Mouse (Mus musculus) MEL (cell line): ENCODE measurements around the gene AW011738.
A peak's percentile ranks its signal among the peaks of the same experiment; 100 is the strongest.

Experiments used
- CTCF ChIP-seq, 3 experiments: IDR thresholded peaks in 2 of 3; conservative IDR thresholded peaks in 1 of 3; 2 replicates each; pipeline ENCODE4 v1.5.1; 2011 to 2012; ENCODE audit warnings: low read length in 3 of 3, low read depth in 2 of 3, mild to moderate bottlenecking in 2 of 3, improper control_type of control experiment in 1 of 3, inconsistent platforms in 1 of 3, mixed read lengths in 1 of 3, moderate library complexity in 1 of 3; ENCODE audit not compliant: control insufficient read depth in 1 of 3, insufficient read depth in 1 of 3, poor library complexity in 1 of 3, severe bottlenecking in 1 of 3
- GABPA ChIP-seq: IDR thresholded peaks from 2 replicates; pipeline ENCODE4 v1.6.1; 2012; ENCODE audit warnings: low read depth, mild to moderate bottlenecking, inconsistent platforms, low read length, improper control_type of control experiment, moderate library complexity
- POLR2A ChIP-seq, 2 experiments: IDR thresholded peaks; 2 replicates each; pipeline ENCODE4 v1.6.1; 2011 to 2012; ENCODE audit warnings: low read length in 2 of 2, mild to moderate bottlenecking in 2 of 2, control low read depth in 1 of 2, improper control_type of control experiment in 1 of 2, low read depth in 1 of 2, moderate library complexity in 1 of 2; ENCODE audit not compliant: control insufficient read depth in 1 of 2, insufficient read depth in 1 of 2, poor library complexity in 1 of 2
- TAL1 ChIP-seq: IDR thresholded peaks from 2 replicates; pipeline ENCODE4 v1.6.1; 2012; ENCODE audit warnings: mild to moderate bottlenecking, inconsistent platforms, low read length, moderate library complexity, mixed read lengths
- USF1 ChIP-seq: IDR thresholded peaks from 2 replicates; pipeline ENCODE4 v1.6.1; 2014; ENCODE audit warnings: low read depth, mild to moderate bottlenecking, inconsistent platforms, low read length, improper control_type of control experiment, moderate library complexity

DNA sequence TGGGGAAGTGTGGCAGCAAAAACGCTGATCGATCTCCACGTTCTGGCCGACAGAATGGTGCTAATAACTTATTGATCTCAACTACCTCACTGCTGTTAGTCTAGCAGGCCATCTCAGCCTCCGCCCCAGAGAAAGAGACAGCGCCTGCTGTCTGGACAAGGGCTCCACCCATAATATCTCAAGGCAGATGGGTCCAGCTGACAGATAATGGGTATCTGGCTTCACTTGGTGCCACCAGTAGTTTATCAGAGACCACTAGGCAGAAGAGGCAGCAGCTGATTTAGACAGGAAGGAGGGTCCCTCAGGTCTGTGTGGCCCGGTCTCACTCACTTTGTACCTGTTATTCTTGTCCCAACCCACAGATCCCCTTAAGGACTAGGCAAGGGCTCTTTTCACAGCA, 49.9 kb downstream of the AW011738 start:
- TF ChIP-seq CTCF (IDR thresholded peaks at IDR 0.05 in 2 of 3, conservative IDR thresholded peaks at IDR 0.05 in 1 of 3; ENCODE audit: control insufficient read depth in 1 of 3, insufficient read depth in 1 of 3, low read depth in 2 of 3, low read length in 3 of 3, poor library complexity in 1 of 3, severe bottlenecking in 1 of 3) (no peak), POLR2A (IDR thresholded peaks at IDR 0.05; ENCODE audit: control insufficient read depth in 1 of 2, insufficient read depth in 1 of 2, low read depth in 1 of 2, low read length in 2 of 2, poor library complexity in 1 of 2) (0 out of 4 replicates have a peak, but pooled peaks of 1 of the 2 experiments have one; percentile 26), GABPA (no peak), USF1 (no peak), TAL1 (peak; percentile 69)
